Mouse (Mus musculus): ENCODE data around the gene Galnt4.

DNA sequence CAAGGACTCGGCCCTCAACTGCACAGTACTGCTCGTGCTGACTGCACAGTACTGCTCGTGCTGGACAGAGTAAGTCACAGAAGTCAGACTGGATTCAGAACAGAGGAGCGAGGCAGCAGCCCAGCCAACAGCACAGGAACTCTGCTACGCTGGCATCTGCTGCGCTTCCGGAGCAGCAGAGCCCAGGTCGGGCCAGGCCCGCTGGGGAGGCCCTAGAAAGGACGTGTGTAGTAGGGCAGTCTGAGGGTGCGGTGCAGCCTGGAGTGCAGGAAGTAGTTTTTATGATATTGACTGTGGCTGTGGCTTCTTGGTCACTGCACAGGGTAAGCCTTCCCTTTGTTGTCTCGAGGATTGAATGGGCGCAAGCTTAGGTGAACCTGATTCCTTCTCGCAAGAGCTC, 19.0 kb downstream of the Galnt4 start:
- TF ChIP-seq CTCF (IDR thresholded peaks at IDR 0.05; ENCODE audit: borderline replicate concordance, insufficient read depth, low read depth, low read length) (no peak), POLR2A (IDR thresholded peaks at IDR 0.05; ENCODE audit: borderline replicate concordance, insufficient read depth, low read length) (no peak)

All from cerebellum, adult 2 months (tissue).